Mouse (Mus musculus) mammary gland, adult 2 months (tissue): ENCODE measurements around the gene Vmn1r79. TPM values are rescaled to one million over a fixed set of nuclear protein-coding genes. Genes with fewer than 3 reads are reported as not detected.

ENCODE experiments used
- polyA plus RNA-seq: library from polyadenylated mRNA; depleted of rRNA; stranded (reverse); fragments of >200 nt; gene quantifications from 2 replicates; pipeline ENCODE4 v1.2.3, GENCODE M21; 2012; ENCODE audit warnings: low replicate concordance; rRNA removed

Vmn1r79 gene
- polyA plus RNA-seq = not detected in 2 replicates

DNA sequence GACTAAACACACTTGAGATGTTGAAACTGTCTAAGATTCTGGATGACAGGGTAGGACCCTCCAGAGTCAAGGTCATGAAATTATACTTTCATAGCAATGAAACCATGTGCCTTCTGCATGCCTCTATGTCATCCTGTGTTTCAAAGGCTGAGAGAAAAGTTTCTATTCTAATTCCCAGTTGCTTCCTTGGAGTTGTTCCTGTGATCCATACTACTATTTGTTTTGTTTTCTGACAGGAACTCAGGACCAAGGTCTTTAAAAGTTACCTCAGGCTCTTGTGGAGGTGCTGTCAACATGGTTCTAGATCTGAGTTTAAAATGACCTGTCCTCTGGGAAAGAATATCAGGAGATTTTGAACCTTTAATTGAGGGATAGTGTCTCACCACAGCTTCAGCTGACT is at the start of gene Vmn1r79:
Gene Vmn1r79, plus strand, starts transcription at position 301 of the 400 bp plus-strand sequence.

DNA sequence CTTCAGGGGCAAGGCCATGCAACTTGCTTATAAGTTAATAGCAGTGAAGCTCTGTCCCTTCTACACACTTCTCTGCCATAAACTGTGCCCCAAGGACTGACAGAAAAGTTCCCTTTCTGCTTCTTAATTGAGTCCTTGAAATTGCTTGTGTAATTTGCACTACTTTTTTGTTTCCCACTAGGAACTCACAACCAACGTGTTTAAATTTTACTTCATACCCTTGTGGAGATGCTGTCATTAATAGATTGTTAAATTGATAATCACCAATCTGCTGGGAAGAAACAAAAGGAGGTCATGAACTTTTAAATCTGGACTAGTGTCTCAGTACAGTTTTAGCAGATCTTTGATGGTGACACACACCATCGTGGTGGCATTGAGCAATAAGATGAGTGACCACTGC is 21.1 kb upstream of the Vmn1r79 start, which contains the start of gene Vmn1r78:
Gene Vmn1r78, plus strand, starts transcription at position 301 of the 400 bp plus-strand sequence.

DNA sequence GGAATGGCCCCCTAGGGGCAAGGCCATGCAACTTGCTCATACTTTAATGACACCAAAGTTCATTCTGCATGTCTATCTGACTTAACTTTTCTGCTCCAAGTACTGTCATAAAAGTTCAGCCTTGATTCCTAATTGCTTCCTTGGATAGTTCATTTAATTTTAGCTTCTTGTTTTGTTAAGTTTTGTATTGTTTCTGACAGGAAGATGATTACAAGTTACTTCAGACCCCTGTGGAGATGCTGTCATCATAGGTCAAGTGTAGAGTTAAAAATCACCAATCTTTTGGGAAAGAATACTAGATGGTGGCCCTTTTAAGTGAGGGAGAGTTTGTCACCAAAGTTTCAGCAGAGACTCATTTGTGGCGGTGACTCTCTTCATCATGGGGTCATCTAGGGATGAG is 17.9 kb downstream of the Vmn1r79 start, which contains the start of gene Vmn1r80:
Gene Vmn1r80, plus strand, starts transcription at position 301 of the 400 bp plus-strand sequence.

Other genes starting within 250 kb of the Vmn1r79 start
- not detected in 2 replicates for gene Vmn1r76, start 233.1 kb upstream of the Vmn1r79 start, polyA plus RNA-seq
- not detected in 2 replicates for gene Vmn1r77, start 134.5 kb upstream of the Vmn1r79 start, polyA plus RNA-seq
- not detected in 2 replicates for gene Vmn1r78, start 21.0 kb upstream of the Vmn1r79 start, polyA plus RNA-seq
- gene Vmn1r80, start 18.0 kb downstream of the Vmn1r79 start, polyA plus RNA-seq = not detected in 2 replicates
- gene Vmn1r81, start 97.0 kb downstream of the Vmn1r79 start, polyA plus RNA-seq = not detected in 2 replicates
- gene Vmn1r82, start 129.2 kb downstream of the Vmn1r79 start, polyA plus RNA-seq = not detected in 2 replicates
- not detected in 2 replicates for gene Vmn1r83, start 158.2 kb downstream of the Vmn1r79 start, polyA plus RNA-seq
- not detected in 2 replicates for gene Vmn1r84, start 198.0 kb downstream of the Vmn1r79 start, polyA plus RNA-seq